Mouse (Mus musculus) hindlimb bud, embryonic 11.5 days (tissue): ENCODE results near the gene Spata31d1a.

Experiments
- DNase-seq: peaks from one replicate; pipeline ENCODE4 v3.0.0-alpha.2; 2012; ENCODE audit warnings: low read depth, low spot score; ENCODE audit errors: extremely low spot score

Gene Spata31d1a

GRCm38 (mm10) chr13:59671521-59671920, 38.6 kb downstream of the Spata31d1a start:
- no peak for DNase-seq

GRCm38 (mm10) chr13:59669946-59670345, 40.2 kb downstream of the Spata31d1a start:
- no peak for DNase-seq

GRCm38 (mm10) chr13:59668501-59669093, 41.5 kb downstream of the Spata31d1a start:
- DNase-seq = no peak

GRCm38 (mm10) chr13:59667763-59668162, 42.4 kb downstream of the Spata31d1a start:
- no peak for DNase-seq

- DNase-seq = no peak
Observed at GRCm38 (mm10) chr13:59663939-59664712, 46.0 kb downstream of the Spata31d1a start.

GRCm38 (mm10) chr13:59661966-59662365, 48.2 kb downstream of the Spata31d1a start:
- DNase-seq = no peak

GRCm38 (mm10) chr13:59661387-59661786, 48.7 kb downstream of the Spata31d1a start:
- no peak for DNase-seq

- DNase-seq = no peak
Observed at GRCm38 (mm10) chr13:59660371-59660770, 49.8 kb downstream of the Spata31d1a start.

GRCm38 (mm10) chr13:59657781-59658180, 52.3 kb downstream of the Spata31d1a start:
- DNase-seq = no peak

- DNase-seq = no peak
Observed at GRCm38 (mm10) chr13:59656975-59657388, 53.1 kb downstream of the Spata31d1a start.

- no peak for DNase-seq
Observed at GRCm38 (mm10) chr13:59656316-59656832, 53.8 kb downstream of the Spata31d1a start.

- DNase-seq = no peak
Observed at GRCm38 (mm10) chr13:59655718-59656315, 54.3 kb downstream of the Spata31d1a start.

GRCm38 (mm10) chr13:59654465-59654864, 55.7 kb downstream of the Spata31d1a start:
- DNase-seq = no peak

GRCm38 (mm10) chr13:59653136-59653535, 57.0 kb downstream of the Spata31d1a start:
- no peak for DNase-seq

- DNase-seq = no peak
Observed at GRCm38 (mm10) chr13:59652651-59653050, 57.5 kb downstream of the Spata31d1a start.
